Mouse (Mus musculus) thymus, postnatal 14 days (tissue): ENCODE data around the gene Spem2.
A peak's percentile ranks its signal among the peaks of the same experiment; 100 is the strongest.
"Not testable (repeated sequence)": the region's sequence is repeated elsewhere in the genome, so short reads cannot be mapped to it uniquely, and the experiment has no call there.

Experiments
- DNase-seq: peaks from one replicate; pipeline ENCODE4 v3.0.0; 2021

The Spem2 gene

GRCm38 (mm10) chr11:69818365-69818764 lies at the start of gene Spem2:
Gene Spem2, minus strand, starts transcription at chr11:69818465.
- DNase-seq: no peak

GRCm38 (mm10) chr11:69867335-69867734 lies 49.1 kb upstream of the Spem2 start:
- DNase-seq: no peak

DNA sequence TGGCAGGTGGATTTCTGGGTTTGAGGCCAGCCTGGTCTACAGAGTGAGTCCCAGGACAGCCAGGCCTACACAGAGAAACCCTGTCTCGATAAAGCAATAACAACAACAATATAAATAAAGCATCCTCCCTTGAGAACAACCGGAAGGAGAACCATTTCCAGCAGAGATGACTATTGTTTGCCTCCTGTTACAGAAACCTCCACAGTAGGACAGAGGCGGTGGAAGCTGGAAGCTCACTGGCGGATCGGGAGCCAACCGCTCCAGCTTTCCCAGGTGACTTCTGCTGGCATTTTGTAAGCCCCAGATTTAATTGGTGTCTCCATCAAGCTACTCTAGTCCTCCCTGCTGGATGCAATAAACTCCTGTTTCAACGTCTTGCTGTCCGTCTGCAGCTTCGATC lies 47.3 kb upstream of the Spem2 start:
- DNase-seq: no peak

GRCm38 (mm10) chr11:69864138-69864860 lies 46.0 kb upstream of the Spem2 start:
- no peak for DNase-seq

GRCm38 (mm10) chr11:69863729-69864128 lies 45.5 kb upstream of the Spem2 start:
- not testable (repeated sequence) for DNase-seq

GRCm38 (mm10) chr11:69858113-69858998 lies 40.1 kb upstream of the Spem2 start, which contains the start of gene Tnk1:
Gene Tnk1, minus strand, starts transcription at chr11:69858730.
- DNase-seq: no peak

DNA sequence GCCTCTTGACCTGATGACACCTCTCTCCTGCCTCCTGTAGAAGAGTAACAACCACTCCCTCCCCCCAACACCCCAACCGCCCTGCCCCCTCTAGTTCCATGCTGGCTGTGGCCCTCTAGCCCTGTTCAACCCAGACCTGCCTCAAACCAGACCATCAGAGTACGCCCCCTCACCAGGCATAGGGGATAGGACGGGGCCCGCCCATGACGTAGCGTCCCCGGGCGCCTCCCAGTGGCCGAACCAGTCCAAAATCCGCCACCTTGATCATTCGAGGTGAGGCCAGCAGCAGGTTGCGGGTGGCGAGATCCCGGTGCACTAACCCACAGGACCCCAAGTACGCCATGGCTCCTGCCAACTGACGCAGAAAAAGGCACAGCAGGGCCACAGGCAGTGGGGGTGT lies 37.1 kb upstream of the Spem2 start:
- peak; percentile 78 for DNase-seq

DNA sequence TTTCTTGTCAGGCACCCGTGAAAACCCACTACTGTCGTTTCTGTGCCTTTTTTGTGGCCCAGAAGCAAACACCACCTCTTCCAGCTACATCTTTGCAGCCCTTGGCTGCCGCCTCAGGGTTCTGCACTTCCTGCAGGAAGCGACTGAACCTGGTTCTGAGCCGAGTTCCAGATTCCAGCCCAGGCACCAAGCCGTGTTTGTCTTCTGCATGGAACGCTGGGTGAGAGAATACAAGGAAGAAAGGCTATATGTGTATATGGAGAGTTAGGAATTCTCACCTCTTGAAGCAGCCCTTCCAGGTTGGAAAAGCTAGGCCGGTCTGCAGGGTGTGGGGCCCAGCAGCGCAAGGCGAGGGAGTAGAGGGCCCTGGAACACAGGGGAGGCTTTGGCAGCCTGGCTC lies 36.4 kb upstream of the Spem2 start:
- DNase-seq: no peak

DNA sequence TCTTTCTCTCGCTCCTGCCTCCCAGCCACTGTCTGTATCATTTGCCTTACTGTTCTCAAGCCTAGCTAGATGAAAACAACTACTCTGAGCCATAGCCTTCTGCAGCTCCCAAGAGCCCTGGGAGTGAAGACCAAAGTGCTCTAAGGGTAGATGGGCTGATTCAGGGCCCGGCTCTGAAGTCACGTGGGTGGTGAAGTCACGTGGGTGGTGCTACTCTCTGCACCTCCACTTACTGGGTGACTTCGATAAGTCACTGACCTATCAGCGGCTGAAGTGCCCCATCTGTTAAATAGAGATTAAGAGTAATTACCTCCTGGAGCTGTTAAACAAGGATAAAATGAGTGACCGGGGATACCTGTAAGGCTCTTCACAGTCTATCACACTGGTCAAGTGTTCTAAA lies 35.7 kb upstream of the Spem2 start:
- peak; percentile 33 for DNase-seq

DNA sequence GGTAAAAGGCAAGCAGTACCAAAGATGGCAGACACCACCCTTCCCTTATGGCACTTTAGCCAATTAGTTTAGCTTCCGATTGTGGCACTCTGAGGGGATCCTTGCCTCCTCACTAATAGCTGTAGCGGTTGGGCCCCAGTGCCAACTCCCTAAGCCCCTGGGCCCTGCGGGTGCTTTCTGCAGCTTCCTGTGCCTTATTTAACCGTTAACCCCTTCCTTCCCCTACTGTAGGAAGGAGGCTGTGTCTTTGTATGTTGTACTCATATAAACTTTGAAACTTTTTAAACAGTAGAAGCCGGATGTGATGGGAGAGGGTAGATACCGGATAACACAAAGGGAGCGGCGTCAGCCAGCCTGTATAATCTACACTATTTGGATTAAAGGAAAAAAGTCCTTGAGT lies 32.5 kb upstream of the Spem2 start:
- peak; percentile 67 for DNase-seq

DNA sequence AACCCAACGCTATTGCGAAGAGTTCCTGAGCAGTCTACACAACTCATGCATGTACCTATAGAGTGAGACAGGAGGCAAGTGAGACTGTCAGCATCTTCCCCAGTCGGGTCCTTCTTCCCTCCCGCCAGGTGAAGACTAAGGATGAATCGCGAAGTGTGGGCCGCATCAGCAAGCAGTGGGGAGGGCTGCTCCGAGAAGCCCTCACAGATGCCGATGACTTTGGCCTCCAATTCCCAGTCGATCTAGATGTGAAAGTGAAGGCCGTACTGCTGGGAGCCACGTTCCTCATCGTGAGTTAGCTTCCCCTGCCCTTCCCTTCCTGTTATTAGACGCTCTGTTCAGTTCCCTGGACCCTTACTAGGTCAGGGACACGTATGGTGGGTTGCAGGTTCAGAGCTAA lies 31.6 kb upstream of the Spem2 start:
- no peak for DNase-seq

DNA sequence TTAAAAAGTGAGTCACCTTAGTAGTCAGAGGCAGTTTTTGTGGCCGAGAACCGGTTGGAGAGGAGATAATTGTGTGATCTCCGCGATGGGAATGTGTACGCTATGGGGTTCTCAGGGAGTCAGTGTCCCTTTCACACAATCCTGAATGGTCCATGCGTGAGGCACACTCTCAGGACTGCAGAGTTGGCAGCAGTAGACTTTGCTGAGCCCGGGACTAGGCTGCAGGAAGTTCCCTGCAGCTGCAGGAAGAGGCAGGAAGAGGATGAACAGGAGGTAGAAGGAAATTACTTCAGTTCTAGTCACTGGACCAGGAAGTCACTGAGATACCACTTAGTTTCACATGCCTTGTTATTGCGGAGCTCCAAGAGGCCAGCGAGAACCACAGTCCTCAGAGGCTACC lies 30.9 kb upstream of the Spem2 start:
- peak; percentile 18 for DNase-seq

DNA sequence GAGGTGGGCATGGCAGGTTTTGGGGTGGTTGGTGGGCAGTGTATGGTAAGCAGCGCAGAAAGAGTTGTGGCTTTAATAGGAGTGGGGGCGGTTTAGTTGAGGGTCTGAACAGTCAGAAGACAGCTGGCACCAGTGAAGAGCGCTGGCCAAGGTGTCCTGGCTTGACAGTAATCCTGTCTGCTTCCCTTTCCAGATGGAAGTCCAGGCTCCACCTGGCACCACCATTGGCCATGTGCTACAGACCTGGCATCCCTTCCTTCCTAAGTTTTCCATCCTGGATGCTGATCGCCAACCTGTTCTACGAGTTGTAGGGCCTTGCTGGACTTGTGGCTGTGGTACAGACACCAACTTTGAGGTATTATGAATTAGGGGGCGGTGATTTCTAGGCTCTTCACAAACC lies 29.8 kb upstream of the Spem2 start:
- DNase-seq: no peak

GRCm38 (mm10) chr11:69846738-69847688 lies 28.7 kb upstream of the Spem2 start:
- DNase-seq: peak; percentile 49

DNA sequence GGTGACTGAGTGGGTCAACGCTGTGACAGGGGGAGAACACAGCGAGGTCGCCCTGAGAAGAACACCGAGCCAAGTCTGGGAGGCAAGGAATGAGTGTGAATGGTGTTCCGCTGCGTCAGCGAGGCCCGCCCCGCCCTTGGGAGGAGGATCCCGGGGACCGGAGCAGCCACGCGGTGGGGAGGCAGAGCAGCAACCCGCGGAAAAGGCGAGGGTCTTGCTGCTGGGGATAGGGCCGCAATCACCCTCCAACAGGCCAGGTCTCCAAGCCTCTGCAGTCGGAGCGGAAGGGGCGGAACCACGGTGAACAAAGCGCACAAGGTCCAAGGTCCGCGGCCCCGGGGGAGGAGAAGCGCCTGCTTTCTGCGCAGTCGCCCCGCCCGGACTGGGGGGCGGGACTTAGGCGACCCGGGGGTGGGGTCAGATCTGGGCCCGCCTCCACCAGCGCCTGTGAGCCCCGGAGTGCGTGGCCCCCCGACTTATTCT lies 28.0 kb upstream of the Spem2 start, which contains the start of gene Plscr3:
Gene Plscr3 (plus strand): TSS at position 179 of the 483 bp plus-strand sequence.
- peak; percentile 95 for DNase-seq

DNA sequence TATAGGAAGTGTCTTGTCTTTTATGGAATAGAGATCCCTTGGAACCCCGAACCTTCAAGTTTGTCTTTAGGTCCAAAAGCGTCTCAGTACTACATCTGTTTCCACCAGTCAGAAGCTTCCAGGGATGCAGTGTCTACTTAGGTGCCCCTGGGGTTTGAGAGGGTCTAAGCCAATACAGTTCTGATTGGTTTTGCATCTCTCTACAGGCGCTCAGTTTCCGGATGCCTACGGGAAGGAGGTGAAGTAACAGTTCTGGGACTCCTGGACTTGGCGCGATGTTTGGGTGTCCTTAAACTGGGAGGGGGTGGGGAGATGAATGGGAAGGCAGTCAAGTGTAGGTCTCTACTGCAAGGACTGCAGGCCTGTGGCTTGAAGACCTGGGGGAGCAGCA lies 20.4 kb upstream of the Spem2 start:
- DNase-seq: peak; percentile 33

DNA sequence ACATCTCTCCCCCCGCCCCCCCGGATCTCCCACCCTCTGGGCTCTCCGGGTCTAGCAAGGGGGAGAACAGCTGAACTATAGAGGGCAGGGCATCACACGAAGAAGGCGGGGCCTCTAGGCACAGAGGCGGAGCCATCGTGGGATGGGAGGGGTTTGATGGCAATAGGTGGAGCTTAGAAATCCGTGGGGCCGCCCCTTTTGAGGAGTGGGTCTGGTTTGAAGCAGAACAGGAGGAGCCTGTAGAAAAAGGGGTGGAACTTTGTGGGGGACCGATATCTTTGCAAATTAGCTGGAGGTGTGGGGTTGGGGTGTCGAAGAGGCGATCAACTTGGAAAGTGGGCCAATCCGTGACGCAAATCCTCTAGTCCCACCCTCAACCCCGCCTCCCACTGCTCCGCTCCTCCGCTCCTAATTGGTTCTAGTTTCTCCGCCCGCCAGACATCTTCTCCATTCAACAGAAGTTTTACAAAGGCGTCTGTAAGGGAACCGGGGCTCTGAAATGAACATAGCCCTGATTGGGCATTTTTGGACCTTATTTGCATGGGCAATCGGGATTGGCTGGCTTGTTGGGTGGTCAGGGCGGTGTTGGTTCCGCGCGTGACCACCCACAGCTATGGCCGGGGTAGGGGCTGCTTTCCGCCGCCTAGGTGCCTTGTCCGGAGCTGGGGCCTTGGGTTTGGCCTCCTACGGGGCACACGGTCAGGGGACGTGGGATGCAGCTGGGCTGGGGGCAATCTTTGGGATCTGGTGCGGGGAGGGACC lies 19.9 kb upstream of the Spem2 start, which contains the start of gene Tmem256:
Gene Tmem256 (plus strand): TSS at position 563 of the 762 bp plus-strand sequence.
- peak; percentile 92 for DNase-seq

- no peak for DNase-seq
Measured at GRCm38 (mm10) chr11:69837604-69837951, 19.3 kb upstream of the Spem2 start, which contains the start of gene Nlgn2. Gene Nlgn2, minus strand, starts transcription at chr11:69837784.

- peak; percentile 36 for DNase-seq
Measured at GRCm38 (mm10) chr11:69836703-69837576, 18.7 kb upstream of the Spem2 start.

DNA sequence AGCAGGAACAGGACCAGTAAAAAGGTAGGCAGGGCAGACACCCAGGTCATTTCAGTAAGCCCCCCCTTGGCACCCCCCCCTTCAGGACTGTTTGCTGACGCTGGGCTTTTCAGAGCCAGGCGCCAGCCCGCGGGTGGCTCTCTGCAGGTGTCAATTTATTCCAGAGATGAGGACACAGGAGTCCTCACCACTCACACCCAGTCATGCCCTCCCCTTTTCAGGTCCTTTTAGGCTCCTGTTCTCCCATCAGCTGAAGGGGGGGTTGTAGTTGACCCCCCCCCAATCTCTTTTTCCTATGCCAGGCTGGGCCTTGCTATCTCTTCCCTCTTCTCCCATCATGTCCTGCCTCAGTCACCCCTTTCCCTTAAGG lies 17.7 kb upstream of the Spem2 start:
- no peak for DNase-seq
